Mouse (Mus musculus): Measurements from ENCODE around the gene Hnrnph2. TPM values are rescaled to one million over a fixed set of nuclear protein-coding genes. Genes with fewer than 3 reads are reported as not detected.

Hnrnph2 gene
- polyA plus RNA-seq (2015; fragmentation: Nextera tagmentation; extraction: Ambion mirVana) = 76.6 and 78.9 TPM in 2 replicates

DNA sequence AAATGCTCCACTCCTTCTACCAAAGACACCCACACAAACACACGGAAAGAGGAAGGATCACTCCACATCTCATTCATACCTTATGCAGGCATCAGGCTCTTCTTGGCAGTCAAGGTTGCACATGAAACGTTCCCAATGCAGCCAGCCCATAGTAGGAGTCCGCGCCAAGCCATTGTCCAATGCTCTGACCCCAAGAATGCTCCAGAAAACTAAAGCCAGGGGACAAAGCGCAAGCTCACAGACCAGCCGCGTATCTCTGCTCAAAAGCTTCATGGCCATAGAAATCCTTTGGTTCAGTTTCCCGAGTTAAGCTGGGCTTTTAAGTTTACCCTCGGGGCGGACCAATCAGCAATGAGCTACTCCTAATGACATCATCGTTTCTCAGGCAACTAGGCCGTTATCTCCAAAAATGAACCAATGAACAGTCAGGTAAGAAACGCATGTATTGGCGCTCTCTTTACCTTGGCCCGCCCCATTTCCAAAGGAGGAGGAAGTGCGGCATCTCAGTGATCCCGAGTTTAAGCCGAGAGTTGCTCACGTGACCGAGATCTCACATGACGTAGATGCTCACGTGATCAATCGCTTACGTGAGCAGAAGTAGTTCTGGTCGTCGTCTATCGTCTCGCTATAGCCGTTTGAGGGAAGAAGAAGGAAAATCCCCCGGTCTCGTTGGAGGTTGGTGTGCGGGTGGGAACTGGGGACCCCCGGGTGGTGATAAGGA lies at the start of gene Hnrnph2, which contains the start of gene Gla:
Gene Hnrnph2, plus strand, starts transcription at position 521 of the 721 bp plus-strand sequence.
Gene Gla, minus strand, starts transcription at position 467 of the 721 bp plus-strand sequence.
- 16% methylated on average over 33 of the region's 33 CpGs for WGBS (ENCODE audit: insufficient replicate concordance)
- Histone ChIP-seq H3K9me3 (replicated peaks) (no peaks in the 10 kb centered on the region), H3K4me3 (replicated peaks) (peak within 1 kb of the TSS; percentile 69), H3K4me1 (replicated peaks) (peaks cover 8% of the 10 kb centered on the region), H3K27ac (replicated peaks) (peak within 1 kb of the TSS; percentile 89), H3K36me3 (replicated peaks) (peaks cover 12% of the 10 kb centered on the region; the same call in 1 of the 2 replicates), H3K9ac (peak within 1 kb of the TSS; percentile 66), H3K4me2 (peak within 1 kb of the TSS; percentile 73), H3K27me3 (no peaks in the 10 kb centered on the region)
- ATAC-seq (ENCODE audit: insufficient read depth) = peak; percentile 98

DNA sequence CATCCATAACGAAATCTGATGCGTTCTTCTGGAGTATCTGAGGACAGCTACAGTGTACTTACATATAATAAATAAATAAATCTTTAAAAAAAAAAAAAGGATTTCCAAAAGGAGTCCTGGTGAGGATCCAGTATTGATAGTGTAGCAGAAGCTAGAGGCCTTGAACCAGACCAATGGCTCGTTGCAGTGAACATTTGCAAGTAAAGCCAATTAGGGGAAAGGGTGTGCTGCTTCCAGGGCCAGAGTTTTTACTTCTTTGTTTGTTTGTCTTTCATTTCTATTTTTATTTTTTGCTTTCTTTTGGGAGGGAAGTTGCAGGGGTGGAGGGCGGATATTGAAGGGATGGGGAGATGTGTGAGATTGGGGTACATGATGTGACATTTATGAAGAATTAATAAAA lies 47.7 kb upstream of the Hnrnph2 start:
- H3K9me3 ChIP-seq (replicated peaks) = no peaks in the 10 kb centered on the region
- no peak overlapping the region for H3K4me3 ChIP-seq (replicated peaks)
- H3K4me1 ChIP-seq (replicated peaks) = no peaks in the 10 kb centered on the region
- 72% methylated on average over 4 of the region's 4 CpGs for WGBS (ENCODE audit: insufficient replicate concordance)
- no peak overlapping the region for H3K9ac ChIP-seq
- H3K4me2 ChIP-seq = no peak overlapping the region
- H3K36me3 ChIP-seq (replicated peaks) = no peaks in the 10 kb centered on the region
- no peak for ATAC-seq (ENCODE audit: insufficient read depth)
- no peaks in the 10 kb centered on the region for H3K27me3 ChIP-seq
- no peak overlapping the region for H3K27ac ChIP-seq (replicated peaks)

DNA sequence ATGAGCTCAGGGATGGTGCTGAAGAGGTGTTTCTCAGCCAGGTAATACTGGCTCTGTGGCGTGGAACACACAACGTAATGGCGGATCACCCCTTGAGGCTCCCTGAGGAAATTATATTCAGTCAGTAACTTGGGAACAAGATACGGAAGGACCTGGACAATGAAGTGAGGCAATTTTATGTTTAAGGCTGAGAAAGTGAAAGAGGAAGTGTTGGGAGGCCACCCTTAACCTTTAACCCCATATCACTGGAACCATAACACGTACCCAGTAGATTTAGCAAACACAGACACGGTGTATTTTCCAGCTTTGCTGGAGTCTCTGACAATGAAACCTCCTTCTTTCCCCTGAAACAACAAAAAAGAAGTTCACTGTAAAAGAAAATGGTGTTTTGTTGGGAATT lies 46.6 kb upstream of the Hnrnph2 start:
- Histone ChIP-seq H3K27me3 (no peaks in the 10 kb centered on the region), H3K4me1 (replicated peaks) (no peaks in the 10 kb centered on the region), H3K27ac (replicated peaks) (no peak overlapping the region), H3K4me2 (no peak overlapping the region), H3K9me3 (replicated peaks) (no peaks in the 10 kb centered on the region), H3K9ac (no peak overlapping the region), H3K4me3 (replicated peaks) (no peak overlapping the region), H3K36me3 (replicated peaks) (no peaks in the 10 kb centered on the region)
- ATAC-seq (ENCODE audit: insufficient read depth) = no peak
- 66% methylated on average over 6 of the region's 6 CpGs for WGBS (ENCODE audit: insufficient replicate concordance)

DNA sequence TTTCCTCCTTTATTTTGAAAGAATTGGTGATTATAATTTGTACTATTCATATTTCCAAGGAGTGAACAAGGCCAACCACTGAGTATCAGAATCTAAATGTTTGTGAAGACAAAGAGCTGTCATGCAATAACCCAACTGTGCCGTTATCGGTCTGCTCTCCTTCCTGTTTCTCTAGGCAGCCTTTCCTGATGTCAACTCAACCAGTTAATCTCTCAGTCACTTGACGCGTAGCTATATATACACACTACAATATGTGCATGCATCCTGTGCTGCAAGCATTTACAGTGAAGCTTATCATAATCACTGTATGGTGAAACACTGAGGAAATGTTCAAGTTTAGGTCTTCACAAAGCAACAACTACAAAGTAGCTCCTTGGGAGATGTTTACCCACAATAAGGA lies 36.7 kb upstream of the Hnrnph2 start:
- no peak overlapping the region for H3K9ac ChIP-seq
- no peaks in the 10 kb centered on the region for H3K27me3 ChIP-seq
- H3K36me3 ChIP-seq (replicated peaks) = no peaks in the 10 kb centered on the region
- no peaks in the 10 kb centered on the region for H3K4me1 ChIP-seq (replicated peaks)
- no peak overlapping the region for H3K4me3 ChIP-seq (replicated peaks)
- ATAC-seq (ENCODE audit: insufficient read depth) = no peak; the same call in 1 of the 2 replicates
- no peak overlapping the region for H3K27ac ChIP-seq (replicated peaks)
- WGBS (ENCODE audit: insufficient replicate concordance) = 30% methylated on average over 4 of the region's 4 CpGs
- H3K9me3 ChIP-seq (replicated peaks) = no peaks in the 10 kb centered on the region
- no peak overlapping the region for H3K4me2 ChIP-seq

- Histone ChIP-seq H3K9ac (no peak overlapping the region), H3K9me3 (replicated peaks) (no peaks in the 10 kb centered on the region), H3K27ac (replicated peaks) (no peak overlapping the region), H3K4me3 (replicated peaks) (no peak overlapping the region), H3K4me1 (replicated peaks) (no peaks in the 10 kb centered on the region), H3K27me3 (no peaks in the 10 kb centered on the region), H3K4me2 (no peak overlapping the region), H3K36me3 (replicated peaks) (no peaks in the 10 kb centered on the region)
- WGBS (ENCODE audit: insufficient replicate concordance) = 57% methylated on average over 8 of the region's 8 CpGs
- ATAC-seq (ENCODE audit: insufficient read depth) = no peak
Observed at GRCm38 (mm10) chrX:134566536-134567222, 34.3 kb upstream of the Hnrnph2 start.

DNA sequence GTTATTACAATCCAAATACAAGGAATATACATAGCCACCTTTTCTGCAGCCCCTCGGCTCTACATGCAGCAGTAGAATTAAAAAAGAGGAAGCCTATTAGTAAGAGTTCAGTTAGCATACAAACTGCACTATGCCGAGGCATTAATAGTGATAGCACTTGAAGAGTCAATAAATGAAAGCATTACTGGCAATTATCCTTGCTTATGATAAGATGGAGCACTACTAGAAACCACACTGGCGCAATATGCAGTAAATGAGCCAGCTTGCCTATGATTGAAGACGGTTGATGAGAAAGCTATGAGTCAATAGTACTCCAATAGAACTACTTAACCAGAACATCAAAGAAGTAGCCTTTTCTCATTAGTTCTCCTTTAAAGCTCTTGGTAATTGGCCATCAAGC lies 23.1 kb upstream of the Hnrnph2 start:
- 69% methylated on average over 4 of the region's 4 CpGs for WGBS (ENCODE audit: insufficient replicate concordance)
- Histone ChIP-seq H3K9me3 (replicated peaks) (no peaks in the 10 kb centered on the region), H3K27ac (replicated peaks) (no peak overlapping the region), H3K36me3 (replicated peaks) (no peaks in the 10 kb centered on the region), H3K27me3 (no peaks in the 10 kb centered on the region), H3K4me3 (replicated peaks) (no peak overlapping the region), H3K4me2 (no peak overlapping the region), H3K4me1 (replicated peaks) (peaks cover 15% of the 10 kb centered on the region; the same call in 1 of the 2 replicates), H3K9ac (no peak overlapping the region)
- no peak for ATAC-seq (ENCODE audit: insufficient read depth)

- ATAC-seq (ENCODE audit: insufficient read depth) = no peak
- Histone ChIP-seq H3K36me3 (replicated peaks) (no peaks in the 10 kb centered on the region), H3K27me3 (no peaks in the 10 kb centered on the region), H3K27ac (replicated peaks) (no peak overlapping the region; the same call in 1 of the 2 replicates), H3K9me3 (replicated peaks) (no peaks in the 10 kb centered on the region), H3K4me2 (peak overlapping the region; percentile 62), H3K4me3 (replicated peaks) (peak overlapping the region; percentile 44; the same call in 1 of the 2 replicates), H3K9ac (no peak overlapping the region), H3K4me1 (replicated peaks) (peaks cover 33% of the 10 kb centered on the region)
- WGBS (ENCODE audit: insufficient replicate concordance) = 58% methylated on average over 14 of the region's 14 CpGs
Observed at GRCm38 (mm10) chrX:134580528-134581305, 20.3 kb upstream of the Hnrnph2 start.

GRCm38 (mm10) chrX:134582270-134582669 lies 18.7 kb upstream of the Hnrnph2 start:
- 0 out of 2 replicates have a peak, but pooled peaks cover under 1% of the 10 kb centered on the region for H3K36me3 ChIP-seq (replicated peaks)
- H3K4me1 ChIP-seq (replicated peaks) = peaks cover 37% of the 10 kb centered on the region
- WGBS (ENCODE audit: insufficient replicate concordance) = 36% methylated on average over 11 of the region's 11 CpGs
- no peak for ATAC-seq (ENCODE audit: insufficient read depth)
- H3K9me3 ChIP-seq (replicated peaks) = no peaks in the 10 kb centered on the region
- peak overlapping the region; percentile 62 for H3K4me2 ChIP-seq
- H3K9ac ChIP-seq = peak overlapping the region; percentile 27; the same call in 1 of the 2 replicates
- H3K27ac ChIP-seq (replicated peaks) = peak overlapping the region; percentile 65
- no peaks in the 10 kb centered on the region for H3K27me3 ChIP-seq
- H3K4me3 ChIP-seq (replicated peaks) = peak overlapping the region; percentile 44

DNA sequence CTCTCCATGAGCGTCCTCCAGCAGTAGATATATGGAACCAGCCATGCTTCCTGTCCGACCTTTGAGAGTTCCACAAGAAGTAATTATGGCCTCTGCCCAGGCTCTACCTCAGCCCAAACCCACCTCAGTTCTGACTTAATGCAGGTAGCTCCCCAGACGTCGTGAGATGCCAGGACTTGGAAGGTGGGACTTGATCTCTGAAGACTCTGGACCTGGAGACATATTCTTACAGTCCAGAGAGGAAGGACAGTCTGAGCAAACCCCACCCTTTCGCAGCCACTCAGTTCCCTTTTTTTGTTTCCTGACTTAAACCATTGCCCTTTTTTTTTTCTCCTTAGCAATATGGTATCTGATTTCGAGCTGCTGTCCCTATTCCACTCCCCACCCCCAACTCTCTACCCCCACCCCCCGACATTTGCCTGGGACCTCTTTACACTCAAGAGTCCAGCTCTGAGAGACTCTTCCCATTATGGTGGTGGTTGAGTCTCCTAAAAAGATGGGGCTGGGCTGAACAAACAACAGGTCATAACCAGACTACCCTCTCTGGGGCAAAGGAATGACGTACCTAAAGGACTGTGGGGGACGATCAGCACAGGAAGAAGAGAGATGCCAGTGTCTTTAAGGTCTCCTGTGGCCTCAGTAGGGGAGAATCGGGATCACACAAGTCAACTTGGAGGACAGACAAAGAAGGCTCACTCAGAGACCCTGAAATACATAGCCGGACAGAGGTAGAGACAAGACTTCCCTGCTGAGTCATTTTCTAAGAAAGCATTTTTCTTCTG lies 17.9 kb upstream of the Hnrnph2 start, which contains the start of gene Btk:
Gene Btk, minus strand, starts transcription at position 683 of the 782 bp plus-strand sequence.
- no peak for ATAC-seq (ENCODE audit: insufficient read depth)
- H3K36me3 ChIP-seq (replicated peaks) = peaks cover 8% of the 10 kb centered on the region; the same call in 1 of the 2 replicates
- no peaks in the 10 kb centered on the region for H3K9me3 ChIP-seq (replicated peaks)
- peak within 1 kb of the TSS; percentile 27; the same call in 1 of the 2 replicates for H3K9ac ChIP-seq
- 25% methylated on average over 11 of the region's 11 CpGs for WGBS (ENCODE audit: insufficient replicate concordance)
- peak within 1 kb of the TSS; percentile 62 for H3K4me2 ChIP-seq
- H3K4me1 ChIP-seq (replicated peaks) = peaks cover 37% of the 10 kb centered on the region
- H3K27me3 ChIP-seq = no peaks in the 10 kb centered on the region
- peak within 1 kb of the TSS; percentile 65 for H3K27ac ChIP-seq (replicated peaks)
- peak within 1 kb of the TSS; percentile 44 for H3K4me3 ChIP-seq (replicated peaks)

All from liver, embryonic 15.5 days (tissue).